Mouse (Mus musculus) testis, postnatal 10 days (tissue): Measurements from ENCODE around the gene Krtap24-1.

ENCODE experiments used
- DNase-seq: peaks from one replicate; pipeline ENCODE4 v3.0.0; 2021; ENCODE audit warnings: low spot score

The Krtap24-1 gene

DNA sequence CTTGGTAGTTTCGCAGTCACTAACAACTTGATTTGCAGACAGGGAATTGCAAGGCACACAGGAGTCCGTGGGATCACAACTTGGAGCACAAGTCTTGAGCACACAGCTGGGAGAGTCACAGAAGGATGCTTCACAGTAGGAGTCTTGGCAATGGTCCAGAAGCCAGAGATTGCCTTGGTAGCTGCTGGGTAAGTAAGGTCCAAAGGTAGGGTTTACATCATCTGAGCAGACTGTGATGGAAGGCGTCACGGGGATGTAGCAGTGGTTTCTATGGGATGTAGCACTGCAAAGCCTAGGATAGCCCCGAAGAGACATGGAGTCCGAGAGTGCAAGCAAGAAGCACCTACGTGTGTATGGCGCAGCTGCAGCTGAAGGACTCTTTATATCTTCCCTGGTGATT is at the start of gene Krtap24-1:
Krtap24-1 (minus strand) TSS at position 358 of the 400 bp plus-strand sequence.
- no peak for DNase-seq

- no peak for DNase-seq
Measured at GRCm38 (mm10) chr16:88657426-88657825, 45.3 kb upstream of the Krtap24-1 start.

DNA sequence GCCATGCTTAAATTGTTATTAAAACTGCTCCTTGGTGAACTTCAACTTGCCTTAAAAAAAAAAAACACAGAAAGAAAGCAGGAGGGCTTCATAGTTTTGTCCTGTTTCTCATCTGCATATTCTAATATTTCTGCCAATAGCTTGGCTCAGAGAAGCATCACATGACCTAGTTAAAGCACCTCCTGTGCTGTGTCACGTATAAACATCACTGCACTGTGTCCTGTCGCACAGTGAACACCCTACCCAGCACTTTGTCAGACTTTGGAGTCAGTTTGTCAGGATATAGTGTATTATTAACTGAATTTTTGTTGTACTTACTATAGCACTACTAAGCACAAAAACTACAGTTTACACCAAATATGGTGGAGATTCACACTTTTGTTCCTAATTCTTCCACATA is 39.9 kb upstream of the Krtap24-1 start:
- DNase-seq: no peak

GRCm38 (mm10) chr16:88651082-88651481 is 39.0 kb upstream of the Krtap24-1 start:
- DNase-seq: no peak

- no peak for DNase-seq
Measured at GRCm38 (mm10) chr16:88647358-88647846, 35.3 kb upstream of the Krtap24-1 start, which contains the start of gene Krtap26-1. Krtap26-1 (minus strand) TSS chr16:88647796.

DNA sequence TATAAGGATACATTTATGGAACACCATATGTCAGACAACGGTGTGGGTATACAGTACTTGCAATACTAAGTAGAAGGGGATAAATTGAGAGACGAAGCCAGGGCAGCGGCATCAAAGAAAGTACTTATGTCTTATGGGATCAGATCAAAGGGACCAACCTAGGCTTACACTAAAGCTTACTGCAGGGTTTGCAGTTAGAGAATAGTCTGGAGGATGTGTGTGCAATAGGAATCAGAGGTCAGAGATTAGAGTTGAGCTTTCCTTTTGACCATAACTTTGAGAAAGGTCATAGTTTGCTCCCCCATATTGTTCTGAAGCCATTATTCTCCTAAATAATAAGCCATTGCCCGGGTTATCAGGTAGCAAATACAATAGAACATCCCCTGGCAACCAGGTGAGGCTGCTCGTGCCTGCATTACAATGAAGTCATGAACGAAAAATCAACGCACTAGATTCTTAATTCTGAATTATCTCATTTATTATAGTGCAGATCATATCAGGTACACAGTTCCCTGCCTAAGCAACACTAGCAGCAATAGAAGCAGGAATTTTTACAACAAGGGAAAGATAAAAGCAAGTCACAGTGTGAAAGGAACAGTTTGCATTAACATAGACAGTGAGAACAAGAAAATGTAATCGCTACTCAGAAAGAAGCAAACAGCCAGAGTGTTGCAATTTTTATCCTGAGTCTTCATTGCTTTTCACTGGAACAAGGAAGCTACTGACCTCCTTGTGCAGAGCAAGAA is 34.5 kb upstream of the Krtap24-1 start:
- no peak for DNase-seq

- no peak for DNase-seq
Measured at GRCm38 (mm10) chr16:88640053-88640452, 28.0 kb upstream of the Krtap24-1 start.

GRCm38 (mm10) chr16:88635142-88635541 is 23.1 kb upstream of the Krtap24-1 start:
- no peak for DNase-seq

DNA sequence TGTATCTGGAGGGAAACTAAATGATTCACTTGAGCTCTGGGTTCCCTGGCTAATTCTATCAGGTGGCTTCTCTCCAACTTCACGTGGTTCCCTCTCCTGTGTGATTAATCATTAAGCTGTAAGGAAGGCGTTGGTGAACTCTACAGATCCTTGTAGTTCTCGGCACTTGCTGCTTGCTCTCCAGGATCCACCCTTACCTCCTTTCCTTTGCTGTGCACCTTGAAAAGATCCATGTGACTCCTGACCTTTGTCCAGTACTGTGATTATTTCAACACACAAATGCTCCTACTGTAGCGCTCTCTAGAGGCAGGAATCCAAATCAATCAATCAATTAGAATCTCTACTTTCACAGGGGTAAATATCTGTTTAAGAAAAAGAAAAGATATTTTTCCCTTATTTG is 19.4 kb upstream of the Krtap24-1 start:
- no peak for DNase-seq

DNA sequence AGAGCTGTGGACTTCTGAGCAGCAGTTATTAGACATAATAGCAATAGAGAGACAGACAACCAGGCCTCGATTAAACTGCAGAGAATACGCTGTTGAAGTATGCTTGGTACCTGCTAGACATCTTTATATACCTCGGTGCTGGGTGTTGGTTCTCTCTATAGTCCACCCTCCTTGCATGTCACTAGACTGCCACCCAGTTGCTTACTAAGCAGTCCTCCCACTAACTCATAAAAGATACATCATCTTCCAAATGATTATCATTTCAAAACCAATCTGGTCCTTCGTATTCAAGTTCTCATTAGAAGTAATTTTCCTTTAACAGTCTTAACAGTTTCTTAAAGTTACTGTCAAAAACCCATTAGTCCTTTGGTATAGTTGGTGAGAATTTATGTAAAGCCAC is 15.5 kb upstream of the Krtap24-1 start, which contains the start of gene 2310079G19Rik:
2310079G19Rik (minus strand) TSS at position 101 of the 400 bp plus-strand sequence.
- no peak for DNase-seq

DNA sequence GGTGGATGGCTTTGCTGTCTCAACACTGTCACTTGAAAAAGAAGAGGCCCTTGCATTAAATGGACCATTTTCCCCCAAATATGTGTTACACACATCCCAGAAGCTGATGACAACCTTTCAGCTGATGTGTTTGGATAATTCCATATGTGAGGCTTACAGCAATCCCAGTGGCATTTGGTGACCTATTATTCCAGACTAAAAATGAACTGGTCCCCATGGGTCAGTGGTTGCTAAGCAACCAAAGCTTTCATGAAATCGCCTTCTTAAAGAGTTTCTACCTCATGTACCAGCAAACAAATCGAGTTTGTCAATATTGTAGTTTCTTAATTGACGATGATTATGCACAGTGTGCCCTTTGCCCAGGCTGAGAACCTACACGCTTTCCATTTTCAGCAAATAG is 633 bp upstream of the Krtap24-1 start:
- no peak for DNase-seq

DNA sequence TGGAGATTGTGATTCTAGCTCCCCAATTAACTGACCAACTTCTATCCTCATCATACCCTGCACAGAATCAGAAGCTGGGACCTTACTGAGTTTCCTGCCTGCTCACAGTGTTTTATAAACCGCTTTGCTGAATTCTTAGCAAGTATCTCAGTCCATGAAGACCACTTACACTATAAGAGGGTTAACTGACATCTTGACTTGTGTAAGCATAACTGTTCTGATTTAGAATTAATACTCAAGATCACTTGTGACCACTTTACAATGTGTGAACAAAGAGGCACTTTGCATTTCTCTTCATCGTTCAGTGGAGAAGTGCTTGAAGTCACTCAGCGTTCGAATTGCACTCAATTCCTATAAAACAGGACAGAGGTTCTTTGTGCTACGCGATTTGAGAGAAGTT is 7.5 kb downstream of the Krtap24-1 start:
- DNase-seq: no peak

GRCm38 (mm10) chr16:88602464-88602863 is 9.6 kb downstream of the Krtap24-1 start:
- no peak for DNase-seq

DNA sequence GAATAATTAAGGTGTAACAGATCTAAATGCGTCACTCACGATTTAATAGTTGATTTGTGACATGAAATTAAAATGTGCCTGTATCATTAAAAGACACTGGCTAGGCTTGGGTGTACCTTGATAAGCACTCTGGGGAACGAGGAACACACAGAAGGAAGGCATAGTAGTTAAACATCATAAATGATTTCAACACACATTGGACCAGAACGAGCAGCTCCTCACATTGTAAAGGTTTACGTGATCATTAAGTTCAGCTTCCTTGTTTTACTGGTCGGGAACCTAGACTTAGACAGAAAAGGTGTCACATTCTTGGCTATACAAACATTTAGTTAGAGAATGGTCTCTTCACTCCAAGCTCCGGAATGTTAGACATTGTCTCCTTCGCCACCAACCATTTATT is 11.8 kb downstream of the Krtap24-1 start:
- no peak for DNase-seq

DNA sequence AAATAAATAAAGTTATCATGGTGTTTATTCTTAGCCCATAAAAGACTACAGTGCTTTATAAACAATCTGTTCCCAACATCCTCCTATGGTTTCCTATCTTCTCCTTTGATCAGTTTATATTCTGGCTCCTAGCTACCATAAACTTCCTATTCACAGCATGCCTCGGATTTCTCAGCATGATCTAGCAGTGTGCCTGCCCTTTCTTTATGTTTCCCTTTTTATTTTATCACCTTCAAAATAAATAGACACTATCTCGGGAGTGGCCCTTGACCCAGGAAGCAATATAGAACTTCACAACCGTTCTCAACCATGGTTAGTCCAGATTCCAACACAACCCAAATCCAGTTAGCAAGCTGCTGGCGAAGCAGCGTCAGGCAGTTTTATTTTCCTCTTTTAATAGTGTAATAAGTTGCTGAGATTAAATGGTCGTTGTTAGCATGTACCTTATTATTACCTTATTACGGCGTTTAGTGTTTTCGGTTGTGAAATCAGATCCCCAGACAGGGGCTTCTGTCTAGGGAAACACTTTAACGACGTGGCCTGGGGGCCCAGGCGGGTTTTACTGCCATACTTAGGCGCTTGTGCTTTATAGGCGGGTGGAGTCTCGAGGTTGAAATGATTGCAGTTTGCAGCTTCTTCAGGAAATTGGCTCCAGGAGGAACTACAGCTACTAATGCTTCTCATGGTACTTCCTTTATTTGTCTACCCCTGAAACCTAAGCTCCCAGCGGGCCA is 12.4 kb downstream of the Krtap24-1 start:
- DNase-seq: no peak

DNA sequence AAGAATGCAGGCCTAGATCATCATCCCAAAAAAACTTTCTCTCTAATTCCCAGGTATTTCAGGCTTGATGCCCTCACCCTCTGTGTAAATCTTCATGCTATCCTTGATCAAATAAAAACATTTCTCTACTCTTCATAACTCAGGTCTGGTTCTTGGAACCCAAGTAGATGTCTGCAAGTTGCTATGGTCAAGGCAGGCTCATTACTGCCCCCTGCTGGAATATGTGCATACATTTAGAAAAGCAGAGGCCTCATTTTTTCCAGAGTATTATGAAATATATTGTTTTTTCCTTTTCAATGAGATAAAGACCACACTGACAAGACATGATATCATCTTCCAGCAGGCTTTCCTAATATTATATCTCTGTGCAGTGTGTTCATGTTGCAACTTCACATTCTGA is 19.3 kb downstream of the Krtap24-1 start:
- no peak for DNase-seq

- DNase-seq: no peak
Measured at GRCm38 (mm10) chr16:88583338-88583737, 28.7 kb downstream of the Krtap24-1 start.

DNA sequence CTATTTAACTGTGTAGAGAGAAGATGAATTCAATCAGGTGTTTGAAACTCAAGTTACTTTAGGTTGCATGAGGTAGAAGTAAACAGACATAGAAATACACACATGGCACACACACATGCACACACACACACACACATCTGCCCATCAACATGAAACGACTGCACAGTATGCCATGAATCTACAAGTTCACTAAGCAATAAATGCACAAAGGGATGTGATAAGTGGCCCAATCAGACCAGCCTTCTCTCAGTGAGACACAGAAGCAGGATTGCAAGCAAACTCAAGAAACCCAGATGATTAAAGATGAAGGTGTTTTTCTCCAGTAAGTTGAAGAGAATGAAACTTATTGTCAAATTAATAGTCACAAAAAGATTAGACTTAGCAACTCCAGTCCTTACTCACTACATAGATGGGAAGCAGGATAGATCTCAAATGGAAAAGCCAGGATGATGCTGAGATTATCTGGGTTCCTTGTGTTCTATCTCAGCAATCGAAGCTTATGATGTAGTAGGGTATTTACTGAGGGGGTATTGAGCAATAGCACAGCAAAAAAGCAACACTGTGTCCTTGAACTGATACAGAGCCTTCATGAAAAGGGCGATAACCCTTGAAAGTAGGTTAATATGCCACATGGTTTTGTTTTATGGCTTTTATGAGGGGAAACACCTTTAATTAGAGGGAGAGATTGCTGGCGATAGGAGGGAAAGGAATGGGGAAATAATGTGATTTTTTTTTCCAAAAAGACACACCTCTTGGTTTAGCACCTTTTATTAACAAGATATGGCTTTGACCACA is 36.0 kb downstream of the Krtap24-1 start:
- no peak for DNase-seq

DNA sequence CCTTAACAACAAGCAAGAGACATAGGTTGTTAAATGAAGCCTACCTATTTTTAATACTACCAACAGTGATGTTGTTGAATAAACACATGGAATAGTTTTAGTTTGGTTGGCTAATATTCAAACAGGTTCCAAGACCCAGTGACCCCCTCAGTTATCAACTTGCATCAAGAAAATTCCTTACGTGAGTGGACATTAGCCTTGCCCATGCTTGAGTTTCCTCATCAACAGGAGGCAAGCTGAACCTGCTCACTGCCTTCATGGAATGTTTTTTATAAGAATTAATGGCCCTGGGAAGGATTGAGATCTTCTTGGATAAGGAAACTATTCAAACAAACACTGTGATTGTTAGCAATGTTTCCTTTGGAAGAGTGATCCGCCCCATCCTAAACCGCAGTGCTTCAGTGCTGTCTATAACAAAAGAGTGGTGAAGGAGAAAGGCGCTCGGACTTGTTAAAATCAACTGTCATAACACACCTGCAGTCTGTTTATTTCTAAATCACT is 39.1 kb downstream of the Krtap24-1 start:
- no peak for DNase-seq

DNA sequence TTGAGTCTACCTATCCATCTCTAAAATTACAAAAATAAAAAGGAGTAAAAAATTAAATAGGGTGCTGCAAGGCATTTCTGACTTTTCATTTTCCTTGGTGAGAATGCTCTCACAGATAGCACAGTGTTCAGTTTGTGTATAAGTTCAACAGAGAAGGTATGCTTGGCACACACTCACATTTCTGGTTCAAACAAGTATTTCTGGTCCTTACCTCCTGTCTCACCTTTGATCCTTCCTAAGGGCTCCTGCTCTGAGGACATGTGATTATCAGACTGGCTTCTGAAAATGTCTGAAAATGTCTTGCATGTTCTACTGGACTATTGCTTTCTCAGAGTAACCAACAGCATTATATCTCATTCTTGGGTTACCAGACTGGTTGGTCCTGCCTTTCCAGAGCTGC is 41.9 kb downstream of the Krtap24-1 start:
- no peak for DNase-seq

DNA sequence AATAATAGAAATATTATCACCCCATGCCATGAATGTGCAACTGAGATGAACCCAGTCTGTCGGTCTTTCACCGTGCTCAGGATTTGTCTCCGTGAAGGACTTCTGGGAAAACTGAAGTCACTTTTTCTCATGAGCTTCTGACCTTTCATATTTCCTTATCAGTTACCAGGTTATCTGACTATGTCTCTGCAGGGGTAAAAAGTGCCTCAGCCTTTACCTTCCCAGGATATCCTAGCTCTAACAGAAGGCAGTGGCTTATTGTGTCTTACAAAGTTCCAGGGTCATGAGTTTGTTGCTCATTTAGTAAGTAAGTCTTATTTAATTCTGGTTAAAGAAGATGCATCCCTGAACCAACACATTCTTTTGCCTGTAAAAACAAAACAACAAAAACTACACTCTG is 42.3 kb downstream of the Krtap24-1 start:
- no peak for DNase-seq

DNA sequence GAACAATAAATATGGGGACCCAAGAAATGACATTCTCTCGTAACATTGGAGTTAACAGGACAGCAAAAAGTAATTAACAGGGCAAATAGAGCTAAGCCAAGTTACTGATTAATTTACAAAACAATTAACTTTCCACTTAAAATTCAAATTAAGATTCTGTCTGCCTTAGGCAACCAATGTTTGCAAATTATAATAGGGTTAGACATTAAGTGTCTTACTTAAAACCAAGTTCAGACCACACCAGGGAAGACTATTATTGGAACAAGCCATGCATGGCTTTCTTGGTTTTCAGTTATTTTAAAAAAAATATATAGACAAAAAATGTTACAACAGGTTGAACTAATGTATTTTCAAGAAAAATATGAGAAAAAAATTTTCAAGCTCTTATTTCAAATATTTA is 43.0 kb downstream of the Krtap24-1 start:
- DNase-seq: no peak
